Mouse (Mus musculus) G1E (cell line): ENCODE measurements around the gene Cdc20. TPM values are rescaled to one million over a fixed set of nuclear protein-coding genes. Genes with fewer than 3 reads are reported as not detected.

ENCODE experiments used
- ATAC-seq: 2 replicates; pipeline ENCODE4 v1.8.0; 2016; ENCODE audit warnings: mild to moderate bottlenecking; ENCODE audit not compliant: insufficient number of reproducible peaks, poor library complexity, low FRiP score, severe bottlenecking; ENCODE audit errors: extremely low read depth
- DNase-seq: peaks from one replicate; pipeline ENCODE4 v3.0.0; 2012; ENCODE audit warnings: low spot score
- H3K27me3 ChIP-seq: 2 replicates; pipeline ENCODE4 v1.6.1; 2012; ENCODE audit warnings: mild to moderate bottlenecking, low read length, inconsistent platforms; ENCODE audit not compliant: insufficient read depth
- H3K36me3 ChIP-seq: replicated peaks from 2 replicates; pipeline ENCODE3; 2012; ENCODE audit warnings: mild to moderate bottlenecking, inconsistent platforms
- H3K4me1 ChIP-seq: 2 replicates; pipeline ENCODE4 v1.6.1; 2012; ENCODE audit warnings: low read depth, low read length, inconsistent platforms, mixed read lengths; ENCODE audit not compliant: insufficient read depth
- H3K4me3 ChIP-seq: 2 replicates; pipeline ENCODE4 v1.5.1; 2012; ENCODE audit warnings: low read depth, mild to moderate bottlenecking, inconsistent platforms, low read length, moderate library complexity, mixed read lengths
- H3K9me3 ChIP-seq: replicated peaks from 2 replicates; pipeline ENCODE4 v1.6.1; 2012; ENCODE audit warnings: inconsistent platforms
- CTCF ChIP-seq: IDR thresholded peaks from 2 replicates; pipeline ENCODE4 v1.5.1; 2012; ENCODE audit warnings: low read depth, low read length, inconsistent platforms, mixed read lengths
- GATA1 ChIP-seq: IDR thresholded peaks from 2 replicates; pipeline ENCODE4 v1.6.1; 2012; ENCODE audit warnings: borderline replicate concordance, low read length, inconsistent platforms, mixed read lengths
- GATA2 ChIP-seq: IDR thresholded peaks from 2 replicates; pipeline ENCODE4 v1.6.1; 2012; ENCODE audit warnings: low read depth, low read length, inconsistent platforms, borderline replicate concordance
- POLR2AphosphoS5 ChIP-seq: IDR thresholded peaks from 2 replicates; pipeline ENCODE4 v1.6.1; 2012; ENCODE audit warnings: low read depth, low read length, inconsistent platforms; ENCODE audit not compliant: insufficient replicate concordance
- TAL1 ChIP-seq: conservative IDR thresholded peaks from 2 replicates; pipeline ENCODE4 v1.6.1; 2012; ENCODE audit warnings: low read depth, low read length, inconsistent platforms, mixed read lengths
- polyA plus RNA-seq: library from polyadenylated mRNA; stranded (reverse); fragments of >175 nt; gene quantifications from 2 replicates; pipeline ENCODE4 v1.2.3, GENCODE M21; 2012
- total RNA-seq, 2 experiments: library from RNA; stranded (forward) in 1 of 2; stranded (reverse) in 1 of 2; fragments of 200-1000 nt in 1 of 2; fragments of >200 nt in 1 of 2; fragmentation: Nextera tagmentation in 1 of 2; gene quantifications; 2 replicates each; pipeline ENCODE4 v1.2.3; 2014 to 2017

Cdc20 gene
- total and polyA plus RNA-seq, 3 experiments: 43.7 to 153 (median 86.2) TPM

DNA sequence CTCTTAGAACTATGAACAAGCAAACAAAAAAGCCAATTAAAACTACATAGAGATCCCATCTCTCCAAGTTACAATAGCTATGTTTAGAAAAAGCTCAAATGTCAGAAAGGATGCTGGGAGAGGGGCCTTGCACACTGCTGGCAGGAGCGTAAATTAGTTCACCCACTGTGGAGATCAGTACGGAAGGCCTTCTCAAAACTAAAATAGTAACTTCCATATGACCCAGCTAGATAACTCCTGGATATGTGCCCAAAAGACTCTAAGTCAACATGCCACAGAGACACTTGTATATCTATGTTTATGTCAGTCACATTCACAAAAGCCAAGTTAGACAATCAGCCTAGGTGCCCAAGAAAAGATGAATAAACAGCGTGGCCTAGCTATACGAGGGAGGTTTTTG, 41.9 kb downstream of the Cdc20 start:
- no peak for TF ChIP-seq POLR2AphosphoS5
- TF ChIP-seq TAL1: no peak
- TF ChIP-seq GATA2: no peak
- no peak for TF ChIP-seq CTCF
- TF ChIP-seq GATA1: no peak
- Histone ChIP-seq H3K4me3 (no peak overlapping the region), H3K9me3 (no peaks in the 10 kb centered on the region), H3K36me3 (peaks cover 99% of the 10 kb centered on the region), H3K4me1 (no peaks in the 10 kb centered on the region), H3K27me3 (no peaks in the 10 kb centered on the region)
- ATAC-seq (no peak), DNase-seq (no peak)

DNA sequence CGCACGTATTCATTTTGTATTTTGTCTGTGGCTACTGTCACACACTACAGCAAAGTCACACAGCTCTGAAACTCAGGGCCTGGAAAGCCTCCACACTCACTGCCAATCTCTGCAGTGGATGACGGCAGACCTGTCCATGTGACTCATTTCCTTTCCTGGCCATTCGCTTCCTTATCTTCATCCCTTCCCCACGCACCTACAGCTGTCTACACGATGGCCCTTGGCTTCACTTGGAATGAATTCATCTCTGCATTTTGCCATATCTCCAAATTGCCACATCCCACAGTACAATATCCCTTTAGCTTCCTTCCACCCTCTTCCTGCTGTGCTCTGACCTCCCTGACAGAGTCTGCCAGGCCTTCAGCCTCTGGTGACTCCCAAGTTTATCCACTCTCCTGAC, 42.6 kb downstream of the Cdc20 start:
- Histone ChIP-seq H3K9me3 (no peaks in the 10 kb centered on the region), H3K4me3 (no peak overlapping the region), H3K27me3 (no peaks in the 10 kb centered on the region), H3K4me1 (no peaks in the 10 kb centered on the region), H3K36me3 (peaks cover 99% of the 10 kb centered on the region)
- ATAC-seq (no peak), DNase-seq (no peak)
- no peak for TF ChIP-seq GATA2
- no peak for TF ChIP-seq CTCF
- no peak for TF ChIP-seq TAL1
- no peak for TF ChIP-seq GATA1
- TF ChIP-seq POLR2AphosphoS5: no peak

DNA sequence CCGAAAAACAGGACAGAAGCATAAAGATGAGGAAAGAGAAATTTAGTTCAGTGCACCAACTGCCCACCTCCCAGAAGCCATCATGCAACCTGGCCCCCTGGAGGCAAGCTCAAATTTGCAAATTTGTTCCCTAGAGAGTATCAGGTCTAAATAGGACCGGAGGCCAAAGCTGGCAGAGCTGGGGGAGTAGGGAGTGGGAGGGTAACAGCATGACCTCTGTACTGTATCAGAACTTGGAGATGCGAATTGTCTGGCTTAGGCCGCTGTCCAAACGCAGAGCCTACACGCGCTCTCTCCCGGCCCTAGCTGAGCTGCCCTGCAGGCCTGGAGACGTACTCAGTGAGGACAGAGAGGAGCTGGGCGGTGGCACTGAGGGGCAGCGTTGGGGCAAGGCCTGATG, 47.0 kb downstream of the Cdc20 start:
- Histone ChIP-seq H3K27me3 (no peaks in the 10 kb centered on the region), H3K36me3 (peaks cover 100% of the 10 kb centered on the region), H3K4me1 (0 out of 2 replicates have a peak, but pooled peaks cover 2% of the 10 kb centered on the region), H3K9me3 (no peaks in the 10 kb centered on the region), H3K4me3 (no peak overlapping the region)
- no peak for ATAC-seq
- TF ChIP-seq POLR2AphosphoS5 (no peak), GATA1 (no peak), TAL1 (no peak), GATA2 (no peak), CTCF (no peak)
- no peak for DNase-seq

DNA sequence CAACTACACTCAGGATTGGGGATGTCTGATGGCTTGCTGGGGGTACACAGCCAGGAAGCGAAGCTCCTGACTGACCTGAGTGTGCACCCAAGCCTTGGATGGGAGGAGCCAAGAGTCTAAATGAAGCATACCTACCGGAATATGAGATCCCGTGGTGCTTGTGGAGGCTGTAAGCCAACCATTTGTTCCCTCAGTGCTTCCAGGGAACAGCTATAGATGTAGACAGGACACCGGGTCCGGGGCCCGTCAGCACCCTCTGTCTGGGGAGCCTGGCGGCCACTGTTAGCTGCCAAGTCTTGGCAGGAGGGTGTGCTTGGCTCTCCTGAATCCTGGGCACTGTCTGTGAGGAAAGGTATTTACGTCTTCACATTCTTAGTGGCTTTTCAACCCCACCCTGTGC, 49.8 kb downstream of the Cdc20 start:
- H3K4me3 ChIP-seq: no peak overlapping the region
- DNase-seq (no peak), ATAC-seq (no peak)
- no peaks in the 10 kb centered on the region for H3K9me3 ChIP-seq
- H3K4me1 ChIP-seq: 0 out of 2 replicates have a peak, but pooled peaks cover 2% of the 10 kb centered on the region
- no peak for TF ChIP-seq CTCF
- TF ChIP-seq POLR2AphosphoS5: no peak
- no peaks in the 10 kb centered on the region for H3K27me3 ChIP-seq
- H3K36me3 ChIP-seq: peaks cover 100% of the 10 kb centered on the region

DNA sequence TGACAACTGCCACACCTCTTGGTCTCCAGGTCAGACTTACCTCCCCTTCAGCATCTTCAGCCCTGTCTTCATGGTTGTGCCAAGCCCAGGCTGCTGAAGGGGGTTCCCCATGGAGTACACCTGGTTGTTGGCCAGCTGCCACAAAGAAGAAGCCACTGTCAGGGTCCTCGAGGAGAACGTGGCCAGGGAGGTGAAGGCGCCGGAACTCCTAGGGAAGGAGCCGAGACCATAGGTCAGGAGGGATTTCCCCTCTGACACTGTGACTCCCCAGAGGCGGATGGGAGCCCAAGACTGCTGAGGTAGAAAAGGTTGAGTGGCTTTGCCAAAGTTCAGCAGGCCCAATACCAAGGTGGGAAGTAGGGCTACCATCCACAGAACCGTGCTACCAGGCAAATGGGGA, 53.9 kb downstream of the Cdc20 start:
- H3K36me3 ChIP-seq: peaks cover 100% of the 10 kb centered on the region

More for the DNA sequence above, 53.9 kb downstream of the Cdc20 start:
- Histone ChIP-seq H3K27me3 (no peaks in the 10 kb centered on the region), H3K4me3 (no peak overlapping the region), H3K9me3 (no peaks in the 10 kb centered on the region), H3K4me1 (no peaks in the 10 kb centered on the region)
- no peak for ATAC-seq
- TF ChIP-seq POLR2AphosphoS5 (no peak), GATA2 (no peak), GATA1 (no peak), CTCF (no peak), TAL1 (no peak)
- no peak for DNase-seq

Other genes starting within 250 kb of the Cdc20 start
- not detected in 2 replicates for gene Ptprf, start 145.9 kb downstream of the Cdc20 start, total RNA-seq (2014; fragmentation: Nextera tagmentation)
- 0.06 and 0.27 TPM in 2 replicates for gene Ptprf, start 145.9 kb downstream of the Cdc20 start, total RNA-seq (2017)
- gene Ptprf, start 145.9 kb downstream of the Cdc20 start, polyA plus RNA-seq: not detected in 2 replicates
- gene Szt2, start 28.1 kb downstream of the Cdc20 start, total RNA-seq (2014; fragmentation: Nextera tagmentation): 28.3 and 28.5 TPM in 2 replicates
- gene Szt2, start 28.1 kb downstream of the Cdc20 start, total RNA-seq (2017): 5.2 and 6.2 TPM in 2 replicates
- 64.3 and 82.7 TPM in 2 replicates for gene Szt2, start 28.1 kb downstream of the Cdc20 start, polyA plus RNA-seq
- gene Med8, start 28.0 kb downstream of the Cdc20 start, total RNA-seq (2014; fragmentation: Nextera tagmentation): 73.5 and 87.0 TPM in 2 replicates
- gene Med8, start 28.0 kb downstream of the Cdc20 start, total RNA-seq (2017): 124 and 133 TPM in 2 replicates
- gene Med8, start 28.0 kb downstream of the Cdc20 start, polyA plus RNA-seq: 43.4 and 45.0 TPM in 2 replicates
- 95.3 and 122 TPM in 2 replicates for gene Elovl1, start 9.3 kb downstream of the Cdc20 start, total RNA-seq (2014; fragmentation: Nextera tagmentation)
- gene Elovl1, start 9.3 kb downstream of the Cdc20 start, total RNA-seq (2017): 117 and 138 TPM in 2 replicates
- gene Elovl1, start 9.3 kb downstream of the Cdc20 start, polyA plus RNA-seq: 82.4 and 98.1 TPM in 2 replicates
- not detected in 2 replicates for gene Mpl, start 20.2 kb upstream of the Cdc20 start, total RNA-seq (2014; fragmentation: Nextera tagmentation)
- gene Mpl, start 20.2 kb upstream of the Cdc20 start, total RNA-seq (2017): 0.06 and 1.0 TPM in 2 replicates
- 0.03 and 0.05 TPM in 2 replicates for gene Mpl, start 20.2 kb upstream of the Cdc20 start, polyA plus RNA-seq
- gene Tie1, start 52.7 kb upstream of the Cdc20 start, total RNA-seq (2014; fragmentation: Nextera tagmentation): not detected in 2 replicates
- 0.05 TPM in 1 of 2 replicates, not detected in the other for gene Tie1, start 52.7 kb upstream of the Cdc20 start, total RNA-seq (2017)
- gene Tie1, start 52.7 kb upstream of the Cdc20 start, polyA plus RNA-seq: 0.01 TPM in 1 of 2 replicates, not detected in the other
- gene 2610528J11Rik, start 89.6 kb upstream of the Cdc20 start, total RNA-seq (2014; fragmentation: Nextera tagmentation): not detected in 2 replicates
- gene 2610528J11Rik, start 89.6 kb upstream of the Cdc20 start, total RNA-seq (2017): not detected in 2 replicates
- not detected in 2 replicates for gene 2610528J11Rik, start 89.6 kb upstream of the Cdc20 start, polyA plus RNA-seq
- gene Tmem125, start 106.7 kb upstream of the Cdc20 start, total RNA-seq (2014; fragmentation: Nextera tagmentation): not detected in 2 replicates
- 0.22 TPM in 1 of 2 replicates, not detected in the other for gene Tmem125, start 106.7 kb upstream of the Cdc20 start, total RNA-seq (2017)
- gene Tmem125, start 106.7 kb upstream of the Cdc20 start, polyA plus RNA-seq: not detected in 2 replicates
- gene Cfap57, start 183.4 kb upstream of the Cdc20 start, total RNA-seq (2014; fragmentation: Nextera tagmentation): not detected in 2 replicates
- 0.05 TPM in 1 of 2 replicates, not detected in the other for gene Cfap57, start 183.4 kb upstream of the Cdc20 start, total RNA-seq (2017)
- gene Cfap57, start 183.4 kb upstream of the Cdc20 start, polyA plus RNA-seq: not detected in 2 replicates
- gene Ebna1bp2, start 183.4 kb upstream of the Cdc20 start, total RNA-seq (2014; fragmentation: Nextera tagmentation): 116 and 153 TPM in 2 replicates
- 116 and 127 TPM in 2 replicates for gene Ebna1bp2, start 183.4 kb upstream of the Cdc20 start, total RNA-seq (2017)
- 25.0 and 41.7 TPM in 2 replicates for gene Ebna1bp2, start 183.4 kb upstream of the Cdc20 start, polyA plus RNA-seq
- not detected in 2 replicates for gene Olfr62, start 221.6 kb upstream of the Cdc20 start, total RNA-seq (2014; fragmentation: Nextera tagmentation)
- 0.11 TPM in 1 of 2 replicates, not detected in the other for gene Olfr62, start 221.6 kb upstream of the Cdc20 start, total RNA-seq (2017)
- gene Olfr62, start 221.6 kb upstream of the Cdc20 start, polyA plus RNA-seq: not detected in 2 replicates